Mouse (Mus musculus): ENCODE measurements around the gene Eif2b4.
"Not testable (repeated sequence)": the region's sequence is repeated elsewhere in the genome, so short reads cannot be mapped to it uniquely, and the experiment has no call there.

Eif2b4 gene

GRCm38 (mm10) chr5:31192939-31193630 is at the start of gene Eif2b4, which contains the start of gene Snx17:
Eif2b4 (minus strand) TSS chr5:31193430.
Snx17 (plus strand) TSS chr5:31193227.
- peak; percentile 98 for DNase-seq (ENCODE audit: low spot score)

DNA sequence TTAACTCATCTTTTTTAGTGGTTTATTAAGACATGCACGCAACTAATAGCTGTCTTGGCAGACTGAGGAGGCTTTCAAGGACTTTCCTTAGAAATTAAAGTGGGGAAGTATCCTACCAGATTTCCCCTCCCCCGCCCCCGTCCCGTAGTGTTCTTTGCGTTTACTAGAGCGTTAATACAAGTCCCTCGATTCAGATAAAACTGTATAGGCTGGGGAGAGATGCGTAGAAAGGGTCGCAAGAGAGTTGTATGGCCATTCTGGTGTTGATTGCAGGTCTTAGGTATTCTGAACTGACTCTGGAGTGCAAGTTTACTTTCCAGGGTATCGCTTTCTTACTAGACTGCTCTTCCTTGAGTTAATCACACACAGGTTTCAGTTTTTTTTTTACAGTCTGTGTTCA is 49.0 kb upstream of the Eif2b4 start:
- no peak for DNase-seq (ENCODE audit: low spot score)

DNA sequence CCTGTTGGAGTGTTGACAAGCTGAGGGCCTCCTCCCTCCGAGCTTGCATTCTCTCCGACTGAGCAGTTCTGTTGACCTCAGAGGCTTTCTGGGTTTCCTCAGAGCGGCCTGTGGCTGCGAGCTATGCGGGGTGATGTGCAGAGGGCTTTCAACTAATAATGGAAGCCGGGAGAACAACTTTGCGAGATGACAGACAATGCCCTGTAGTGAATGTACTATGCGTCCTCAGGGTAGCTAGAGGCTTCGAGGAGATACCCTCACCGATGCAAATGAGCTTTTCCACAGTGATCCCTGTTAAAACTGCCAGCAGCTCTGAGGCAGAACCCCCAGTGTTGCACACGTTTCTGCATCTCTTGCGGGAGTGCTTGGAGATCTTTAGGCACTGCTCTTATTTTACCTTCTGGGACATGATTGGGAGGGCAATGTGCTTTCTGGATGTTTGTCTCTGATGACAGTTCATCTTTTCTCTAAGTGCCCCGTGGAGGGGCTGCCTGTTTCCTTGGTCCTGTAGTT is 48.3 kb upstream of the Eif2b4 start:
- no peak for DNase-seq (ENCODE audit: low spot score)

- DNase-seq (ENCODE audit: low spot score), result peak; percentile 95
Observed at GRCm38 (mm10) chr5:31240637-31241521, 47.6 kb upstream of the Eif2b4 start, which contains the start of the genes Nrbp1 and Gm9970. Nrbp1 (plus strand) TSS chr5:31240864. Gm9970 (minus strand) TSS chr5:31241232.

- DNase-seq (ENCODE audit: low spot score), result no peak
Observed at GRCm38 (mm10) chr5:31226641-31227040, 33.4 kb upstream of the Eif2b4 start.

GRCm38 (mm10) chr5:31222696-31223095 is 29.5 kb upstream of the Eif2b4 start:
- no peak for DNase-seq (ENCODE audit: low spot score)

- no peak for DNase-seq (ENCODE audit: low spot score)
Observed at GRCm38 (mm10) chr5:31221304-31221945, 28.2 kb upstream of the Eif2b4 start.

DNA sequence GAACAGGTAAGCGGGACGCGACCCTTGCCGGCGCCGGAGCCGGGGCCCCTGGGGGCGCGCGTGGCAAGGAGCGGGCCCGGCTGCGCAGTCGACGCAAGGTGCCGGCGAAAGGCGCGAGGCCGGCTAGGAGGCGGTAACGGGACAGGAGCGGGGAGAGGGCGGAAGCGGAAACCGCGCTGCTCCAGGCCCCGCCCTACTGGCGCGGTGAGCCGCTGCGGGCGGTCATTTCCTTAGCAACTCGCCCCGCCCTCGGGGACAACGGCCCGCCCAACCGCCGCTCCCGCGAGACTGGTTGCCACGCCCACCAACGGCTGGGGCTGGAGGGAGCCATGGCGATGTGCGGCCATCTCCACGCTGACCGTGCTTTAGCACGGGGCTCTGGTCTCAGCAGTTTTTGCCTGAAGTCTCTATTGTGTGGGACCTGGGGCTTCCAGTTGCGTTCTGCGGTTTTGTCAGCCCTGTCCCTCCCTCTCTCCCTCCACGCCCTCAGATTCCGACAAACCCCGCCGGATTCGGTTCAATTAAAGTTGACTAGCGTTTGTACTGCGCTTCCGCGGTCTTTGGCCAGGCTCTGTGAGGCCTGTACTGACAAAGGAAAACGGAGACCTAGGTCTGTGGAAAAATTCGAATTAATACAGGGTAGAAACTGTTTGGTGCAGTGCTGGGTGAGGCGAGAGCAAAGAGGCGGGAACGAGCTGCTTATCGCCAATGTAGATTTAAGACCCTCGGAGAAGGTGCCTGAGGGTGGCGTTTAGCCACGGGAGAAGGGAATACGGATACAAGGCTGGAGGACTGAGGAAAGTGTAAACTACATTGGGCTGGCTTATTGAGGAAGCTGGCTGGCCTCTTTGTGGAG is 27.4 kb upstream of the Eif2b4 start, which contains the start of gene Ppm1g:
Gene Ppm1g (minus strand): TSS at position 240 of the 856 bp plus-strand sequence.
- peak; percentile 99 for DNase-seq (ENCODE audit: low spot score)

- no peak for DNase-seq (ENCODE audit: low spot score)
Observed at GRCm38 (mm10) chr5:31219911-31220447, 26.7 kb upstream of the Eif2b4 start.

GRCm38 (mm10) chr5:31219474-31219873 is 26.2 kb upstream of the Eif2b4 start:
- no peak for DNase-seq (ENCODE audit: low spot score)

- no peak for DNase-seq (ENCODE audit: low spot score)
Observed at GRCm38 (mm10) chr5:31219070-31219469, 25.8 kb upstream of the Eif2b4 start.

DNA sequence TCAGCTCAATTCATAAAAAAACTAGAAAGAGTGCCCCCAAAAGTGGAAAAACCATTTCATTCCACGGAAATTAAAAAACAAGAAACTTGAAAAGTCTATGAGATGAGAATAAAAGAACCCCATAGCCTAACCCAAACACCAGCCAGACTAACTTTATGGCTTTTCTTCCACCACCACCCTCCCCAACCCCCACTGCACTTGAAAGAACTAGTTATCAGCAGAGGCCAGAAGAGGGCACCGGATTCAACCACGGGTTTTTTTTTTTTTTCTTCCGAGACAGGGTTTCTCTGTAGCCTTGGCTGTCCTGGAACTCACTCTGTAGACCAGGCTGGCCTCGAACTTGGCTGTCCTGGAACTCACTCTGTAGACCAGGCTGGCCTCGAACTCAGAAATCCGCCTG is 25.1 kb upstream of the Eif2b4 start:
- no peak for DNase-seq (ENCODE audit: low spot score)

- not testable (repeated sequence) for DNase-seq (ENCODE audit: low spot score)
Observed at GRCm38 (mm10) chr5:31216554-31216953, 23.3 kb upstream of the Eif2b4 start.

GRCm38 (mm10) chr5:31204421-31204820 is 11.2 kb upstream of the Eif2b4 start:
- no peak for DNase-seq (ENCODE audit: low spot score)

- DNase-seq (ENCODE audit: low spot score), result no peak
Observed at GRCm38 (mm10) chr5:31203866-31204265, 10.6 kb upstream of the Eif2b4 start.

DNA sequence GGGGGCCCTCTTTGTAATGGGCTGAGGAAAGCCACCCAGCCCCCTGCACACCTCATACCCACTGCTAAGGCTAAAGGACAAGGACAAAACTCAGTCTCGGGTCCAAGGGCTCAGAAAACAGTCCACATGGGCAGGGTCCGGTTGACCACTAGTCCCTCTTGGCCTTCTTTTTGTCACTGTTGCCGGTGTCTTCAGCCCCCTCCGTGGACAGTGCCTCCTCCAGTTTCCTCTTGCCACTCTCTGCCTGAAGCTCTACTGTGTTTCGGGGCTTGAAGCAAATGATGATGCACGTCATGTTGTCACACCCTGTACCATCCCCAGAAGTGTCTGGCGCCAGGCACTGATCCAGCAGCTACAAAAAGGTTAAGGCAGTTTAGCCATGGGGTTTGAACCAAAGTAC is 9.7 kb upstream of the Eif2b4 start:
- DNase-seq (ENCODE audit: low spot score), result no peak

- DNase-seq (ENCODE audit: low spot score), result peak; percentile 84
Observed at GRCm38 (mm10) chr5:31201742-31202590, 8.7 kb upstream of the Eif2b4 start, which contains the start of gene Zfp513. Zfp513 (minus strand) TSS chr5:31202303.

GRCm38 (mm10) chr5:31201042-31201741 is 8.0 kb upstream of the Eif2b4 start:
- DNase-seq (ENCODE audit: low spot score), result no peak

- no peak for DNase-seq (ENCODE audit: low spot score)
Observed at GRCm38 (mm10) chr5:31200327-31200768, 7.1 kb upstream of the Eif2b4 start.
